Mouse (Mus musculus): Measurements from ENCODE around the gene Nbas. TPM values are rescaled to one million over a fixed set of nuclear protein-coding genes. Genes with fewer than 3 reads are reported as not detected.

Gene Nbas
- total and polyA plus RNA-seq, 2 experiments from 2014 or later: 3.9 to 20.2 TPM

DNA sequence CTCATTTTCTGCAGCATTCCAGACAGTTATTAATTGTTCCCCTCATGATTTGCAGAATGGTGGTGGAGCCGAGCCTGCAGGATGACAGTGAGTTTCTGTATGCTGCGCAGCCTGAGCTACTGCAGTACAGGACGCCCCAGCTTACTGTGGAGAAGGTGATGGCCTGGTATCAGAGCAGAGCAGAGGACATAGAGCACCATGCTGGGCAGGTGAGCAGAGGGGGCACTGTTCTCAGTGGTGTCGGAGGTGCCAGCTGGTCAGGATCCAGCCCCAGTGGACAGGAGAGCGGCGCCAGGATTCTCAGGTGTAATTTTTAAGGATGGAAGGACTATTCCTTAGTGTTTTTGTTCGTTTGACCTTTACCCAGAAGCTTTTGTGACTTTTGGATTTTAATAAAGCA lies 87.8 kb downstream of the Nbas start:
- ATAC-seq (ENCODE audit: insufficient read depth, low read depth) (no peak), DNase-seq (ENCODE audit: low spot score) (no peak)
- TF ChIP-seq CTCF (IDR thresholded peaks at IDR 0.05; ENCODE audit: low read depth): no peak
- no peak for TF ChIP-seq EP300 (IDR thresholded peaks at IDR 0.05; ENCODE audit: low read depth)
- Histone ChIP-seq H3K4me3 (ENCODE audit: low read depth, low read length) (no peak overlapping the region), H3K9ac (replicated peaks; ENCODE audit: low read depth, low read length) (no peak overlapping the region), H3K9me3 (replicated peaks; ENCODE audit: control insufficient read depth, low read length) (no peaks in the 10 kb centered on the region), H3K4me1 (ENCODE audit: control insufficient read depth, insufficient read depth) (no peaks in the 10 kb centered on the region), H3K27ac (ENCODE audit: low read depth) (no peak overlapping the region), H3K4me2 (ENCODE audit: low read depth, low read length) (no peak overlapping the region), H3K27me3 (ENCODE audit: control insufficient read depth, insufficient read depth, low read length) (no peaks in the 10 kb centered on the region), H3K36me3 (replicated peaks; ENCODE audit: control insufficient read depth, insufficient read depth, low read length) (peaks cover 25% of the 10 kb centered on the region)
- WGBS: 82% methylated on average over 7 of the region's 7 CpGs

DNA sequence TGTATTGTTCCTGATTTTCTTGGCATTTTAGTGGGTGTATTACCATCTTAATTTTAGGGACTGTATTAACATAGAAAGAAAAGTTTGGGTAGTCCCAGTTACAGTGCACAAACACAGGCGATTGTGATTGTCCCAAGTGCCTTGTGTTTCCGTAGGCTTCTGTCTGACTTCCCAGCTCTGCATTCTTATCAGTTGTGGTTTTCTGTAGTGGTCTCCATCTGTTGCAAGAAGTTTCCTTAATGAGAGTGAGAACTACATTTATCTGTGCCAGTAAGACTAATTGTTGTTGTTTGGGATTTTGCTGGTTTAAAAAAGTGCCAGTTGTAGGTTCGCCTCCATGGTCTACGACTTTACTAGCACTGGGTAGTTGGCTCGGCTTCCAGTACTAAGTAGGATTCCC lies 88.3 kb downstream of the Nbas start:
- Histone ChIP-seq H3K4me3 (ENCODE audit: low read depth, low read length) (no peak overlapping the region), H3K9ac (replicated peaks; ENCODE audit: low read depth, low read length) (no peak overlapping the region), H3K27ac (ENCODE audit: low read depth) (no peak overlapping the region), H3K4me2 (ENCODE audit: low read depth, low read length) (no peak overlapping the region), H3K27me3 (ENCODE audit: control insufficient read depth, insufficient read depth, low read length) (no peaks in the 10 kb centered on the region), H3K4me1 (ENCODE audit: control insufficient read depth, insufficient read depth) (no peaks in the 10 kb centered on the region), H3K36me3 (replicated peaks; ENCODE audit: control insufficient read depth, insufficient read depth, low read length) (peaks cover 29% of the 10 kb centered on the region), H3K9me3 (replicated peaks; ENCODE audit: control insufficient read depth, low read length) (no peaks in the 10 kb centered on the region)
- WGBS: 85% methylated on average over 5 of the region's 5 CpGs
- ATAC-seq (ENCODE audit: insufficient read depth, low read depth) (no peak), DNase-seq (ENCODE audit: low spot score) (no peak)
- no peak for TF ChIP-seq EP300 (IDR thresholded peaks at IDR 0.05; ENCODE audit: low read depth)

DNA sequence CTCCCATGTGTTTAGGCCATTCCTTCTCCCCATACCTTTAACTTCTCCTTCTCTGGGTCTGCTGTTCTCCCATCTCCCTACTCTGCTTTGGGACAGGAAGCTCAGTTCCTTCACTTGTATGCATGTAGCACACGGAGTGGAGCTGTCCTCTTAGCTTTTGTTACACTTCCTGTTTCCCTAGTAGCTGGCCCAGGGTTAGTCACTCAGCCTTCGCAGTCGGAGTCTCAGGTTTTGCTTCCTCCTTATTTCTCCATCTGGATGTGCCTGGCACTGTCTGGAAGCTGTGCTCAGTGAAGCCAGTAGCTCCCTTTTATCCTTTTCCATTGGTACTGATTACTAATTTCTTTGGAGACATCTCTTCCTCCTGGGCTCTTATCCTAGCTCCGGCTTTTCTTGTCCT lies 89.9 kb downstream of the Nbas start:
- no peaks in the 10 kb centered on the region for H3K9me3 ChIP-seq (replicated peaks; ENCODE audit: control insufficient read depth, low read length)
- ATAC-seq (ENCODE audit: insufficient read depth, low read depth): no peak
- DNase-seq (ENCODE audit: low spot score): no peak
- no peak for TF ChIP-seq CTCF (IDR thresholded peaks at IDR 0.05; ENCODE audit: low read depth)
- TF ChIP-seq EP300 (IDR thresholded peaks at IDR 0.05; ENCODE audit: low read depth): no peak
- H3K27me3 ChIP-seq (ENCODE audit: control insufficient read depth, insufficient read depth, low read length): no peaks in the 10 kb centered on the region
- no peak overlapping the region for H3K4me2 ChIP-seq (ENCODE audit: low read depth, low read length)
- H3K27ac ChIP-seq (ENCODE audit: low read depth): no peak overlapping the region
- H3K4me1 ChIP-seq (ENCODE audit: control insufficient read depth, insufficient read depth): no peaks in the 10 kb centered on the region
- H3K4me3 ChIP-seq (ENCODE audit: low read depth, low read length): no peak overlapping the region
- WGBS: 60% methylated on average over 4 of the region's 4 CpGs
- no peak overlapping the region for H3K9ac ChIP-seq (replicated peaks; ENCODE audit: low read depth, low read length)
- H3K36me3 ChIP-seq (replicated peaks; ENCODE audit: control insufficient read depth, insufficient read depth, low read length): peaks cover 31% of the 10 kb centered on the region

DNA sequence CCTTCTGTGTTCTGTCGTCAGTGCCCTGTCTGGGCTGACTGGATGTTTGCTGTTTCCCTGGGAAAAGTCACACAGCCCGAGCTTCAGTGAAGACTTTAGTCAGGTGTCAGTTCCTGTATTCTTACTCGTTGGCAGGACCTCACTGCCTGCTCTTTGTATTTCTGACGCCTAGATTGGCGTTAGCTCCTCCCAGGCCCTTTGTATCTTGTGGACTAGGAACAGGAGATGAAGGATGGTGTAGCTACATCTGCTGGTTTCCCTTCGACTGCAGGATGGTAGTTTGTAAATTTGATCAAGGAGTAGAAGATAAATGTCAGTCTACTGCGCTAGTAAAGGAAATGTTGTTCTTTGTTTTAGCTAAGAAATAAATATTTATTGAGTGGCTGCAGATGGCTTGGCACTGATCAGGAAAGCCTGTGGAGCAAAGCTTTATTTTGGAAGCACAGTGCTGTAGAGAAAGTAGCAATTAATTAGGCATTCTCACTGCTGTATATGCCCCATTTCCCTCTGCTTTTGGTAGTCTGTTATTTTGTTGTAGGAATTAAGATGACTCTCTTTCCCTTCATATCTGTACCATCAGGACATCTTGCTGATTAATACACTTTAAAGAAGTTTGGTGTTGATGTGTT lies 91.4 kb downstream of the Nbas start:
- Histone ChIP-seq H3K4me1 (ENCODE audit: control insufficient read depth, insufficient read depth) (no peaks in the 10 kb centered on the region), H3K9ac (replicated peaks; ENCODE audit: low read depth, low read length) (no peak overlapping the region), H3K27me3 (ENCODE audit: control insufficient read depth, insufficient read depth, low read length) (no peaks in the 10 kb centered on the region), H3K4me3 (ENCODE audit: low read depth, low read length) (no peak overlapping the region), H3K27ac (ENCODE audit: low read depth) (no peak overlapping the region), H3K9me3 (replicated peaks; ENCODE audit: control insufficient read depth, low read length) (no peaks in the 10 kb centered on the region), H3K4me2 (ENCODE audit: low read depth, low read length) (no peak overlapping the region), H3K36me3 (replicated peaks; ENCODE audit: control insufficient read depth, insufficient read depth, low read length) (peaks cover 31% of the 10 kb centered on the region)
- ATAC-seq (ENCODE audit: insufficient read depth, low read depth) (no peak), DNase-seq (ENCODE audit: low spot score) (no peak)
- WGBS: 41% methylated on average over 7 of the region's 7 CpGs
- TF ChIP-seq EP300 (IDR thresholded peaks at IDR 0.05; ENCODE audit: low read depth): no peak
- no peak for TF ChIP-seq CTCF (IDR thresholded peaks at IDR 0.05; ENCODE audit: low read depth)

DNA sequence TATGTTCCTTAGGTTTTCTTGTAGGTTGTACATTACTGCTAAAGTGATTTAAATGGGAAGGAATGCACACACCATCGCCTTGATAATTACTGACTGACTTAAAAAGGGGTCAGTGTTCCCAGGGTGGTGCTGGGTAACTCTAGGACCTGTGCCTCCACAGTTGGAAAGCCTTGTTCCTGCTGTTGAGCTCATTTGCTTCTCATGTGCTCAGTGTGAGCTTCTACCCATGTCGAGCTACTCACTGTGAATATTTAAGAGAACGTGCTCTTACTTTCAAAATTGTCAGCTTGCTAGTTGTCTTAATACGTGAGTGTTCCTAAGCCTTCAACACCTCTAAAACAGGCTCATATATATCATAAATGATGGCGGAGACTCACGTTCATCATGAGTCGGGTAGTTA lies 112.6 kb downstream of the Nbas start:
- no peaks in the 10 kb centered on the region for H3K4me1 ChIP-seq (ENCODE audit: control insufficient read depth, insufficient read depth)
- ATAC-seq (ENCODE audit: insufficient read depth, low read depth) (no peak), DNase-seq (ENCODE audit: low spot score) (no peak)
- no peaks in the 10 kb centered on the region for H3K9me3 ChIP-seq (replicated peaks; ENCODE audit: control insufficient read depth, low read length)
- H3K36me3 ChIP-seq (replicated peaks; ENCODE audit: control insufficient read depth, insufficient read depth, low read length): peaks cover 9% of the 10 kb centered on the region; the same call in 1 of the 2 replicates
- H3K27ac ChIP-seq (ENCODE audit: low read depth): no peak overlapping the region
- H3K4me3 ChIP-seq (ENCODE audit: low read depth, low read length): no peak overlapping the region
- no peak for TF ChIP-seq EP300 (IDR thresholded peaks at IDR 0.05; ENCODE audit: low read depth)
- no peak for TF ChIP-seq CTCF (IDR thresholded peaks at IDR 0.05; ENCODE audit: low read depth)
- H3K9ac ChIP-seq (replicated peaks; ENCODE audit: low read depth, low read length): no peak overlapping the region
- H3K4me2 ChIP-seq (ENCODE audit: low read depth, low read length): no peak overlapping the region
- H3K27me3 ChIP-seq (ENCODE audit: control insufficient read depth, insufficient read depth, low read length): no peaks in the 10 kb centered on the region
- 93% methylated on average over 7 of the region's 7 CpGs for WGBS

DNA sequence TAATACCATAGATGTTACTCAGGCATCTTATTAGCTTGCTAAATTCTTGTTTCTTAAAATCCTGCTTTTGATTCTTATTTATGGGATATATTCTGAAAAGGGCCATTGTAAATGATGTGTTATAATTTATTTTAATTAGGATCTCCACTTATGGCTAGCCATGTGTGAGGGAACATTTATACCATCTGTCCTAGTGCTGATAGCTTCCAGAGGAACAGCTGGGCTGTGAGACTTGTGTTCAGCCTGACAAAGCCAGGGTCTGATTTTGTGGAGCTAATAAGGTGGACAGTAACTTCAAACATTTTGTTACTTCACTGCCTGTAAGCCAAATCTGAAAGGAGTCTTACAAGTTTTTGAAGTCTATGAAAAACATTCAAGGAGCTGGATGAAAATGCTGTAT lies 113.1 kb downstream of the Nbas start:
- DNase-seq (ENCODE audit: low spot score) (no peak), ATAC-seq (ENCODE audit: insufficient read depth, low read depth) (no peak)
- Histone ChIP-seq H3K9ac (replicated peaks; ENCODE audit: low read depth, low read length) (no peak overlapping the region), H3K4me1 (ENCODE audit: control insufficient read depth, insufficient read depth) (no peaks in the 10 kb centered on the region), H3K4me2 (ENCODE audit: low read depth, low read length) (no peak overlapping the region), H3K9me3 (replicated peaks; ENCODE audit: control insufficient read depth, low read length) (no peaks in the 10 kb centered on the region), H3K4me3 (ENCODE audit: low read depth, low read length) (no peak overlapping the region), H3K27me3 (ENCODE audit: control insufficient read depth, insufficient read depth, low read length) (no peaks in the 10 kb centered on the region), H3K27ac (ENCODE audit: low read depth) (no peak overlapping the region), H3K36me3 (replicated peaks; ENCODE audit: control insufficient read depth, insufficient read depth, low read length) (peaks cover 9% of the 10 kb centered on the region; the same call in 1 of the 2 replicates)
- TF ChIP-seq CTCF (IDR thresholded peaks at IDR 0.05; ENCODE audit: low read depth): no peak
- no peak for TF ChIP-seq EP300 (IDR thresholded peaks at IDR 0.05; ENCODE audit: low read depth)
